Mouse (Mus musculus) B cell, adult 2 months (primary cell): ENCODE results near the gene Gfi1.

ENCODE experiments used
- DNase-seq, 2 experiments: peaks; one replicate each; pipeline ENCODE4 v3.0.0; 2022

Gfi1 gene

GRCm38 (mm10) chr5:107722661-107723532 is 2.9 kb downstream of the Gfi1 start:
- DNase-seq, result peak; percentile 40 to 56

GRCm38 (mm10) chr5:107721638-107722011 is 4.2 kb downstream of the Gfi1 start:
- DNase-seq, result no peak

GRCm38 (mm10) chr5:107720991-107721637 is 4.7 kb downstream of the Gfi1 start:
- no peak for DNase-seq

DNA sequence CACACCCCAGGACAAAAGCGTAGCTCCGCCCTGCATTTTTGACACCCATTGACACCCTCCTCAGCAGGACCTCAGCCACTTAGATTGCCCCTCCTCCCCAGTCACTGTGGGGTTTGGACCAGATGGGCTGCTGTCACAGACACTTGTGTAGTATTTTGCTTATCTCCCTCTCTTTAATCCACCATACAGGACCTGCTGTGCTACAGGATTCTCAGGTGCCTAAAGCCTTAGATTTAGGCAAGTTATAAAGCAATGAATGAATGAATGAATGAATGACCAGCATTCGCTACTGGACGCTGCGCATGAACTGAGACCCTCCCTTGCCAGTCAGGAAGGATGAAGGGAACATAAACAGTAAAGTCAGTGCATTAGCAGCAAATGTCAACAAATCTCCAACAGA is 5.3 kb downstream of the Gfi1 start:
- no peak for DNase-seq

DNA sequence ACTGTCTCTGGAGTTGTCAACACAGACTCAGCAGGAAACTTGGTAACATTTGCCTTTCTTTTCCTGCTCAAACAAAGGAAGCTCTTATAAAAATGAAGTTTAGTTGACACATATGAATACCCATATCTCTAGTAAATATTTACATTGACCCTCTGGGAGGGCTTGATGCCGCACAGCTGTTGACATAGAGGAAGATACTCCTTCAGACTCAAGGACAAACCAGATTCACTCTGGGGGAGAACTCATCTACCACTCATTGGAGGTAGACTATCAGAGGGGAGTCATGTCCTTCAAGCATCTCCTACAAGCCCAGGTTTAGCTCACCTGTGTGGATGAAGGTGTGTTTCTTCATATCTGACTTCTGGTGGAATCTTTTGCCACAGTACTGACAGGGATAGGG is 6.0 kb downstream of the Gfi1 start:
- DNase-seq, result no peak

- DNase-seq, result no peak
These were observed 6.6 kb downstream of the Gfi1 start for GRCm38 (mm10) chr5:107719209-107719608.

DNA sequence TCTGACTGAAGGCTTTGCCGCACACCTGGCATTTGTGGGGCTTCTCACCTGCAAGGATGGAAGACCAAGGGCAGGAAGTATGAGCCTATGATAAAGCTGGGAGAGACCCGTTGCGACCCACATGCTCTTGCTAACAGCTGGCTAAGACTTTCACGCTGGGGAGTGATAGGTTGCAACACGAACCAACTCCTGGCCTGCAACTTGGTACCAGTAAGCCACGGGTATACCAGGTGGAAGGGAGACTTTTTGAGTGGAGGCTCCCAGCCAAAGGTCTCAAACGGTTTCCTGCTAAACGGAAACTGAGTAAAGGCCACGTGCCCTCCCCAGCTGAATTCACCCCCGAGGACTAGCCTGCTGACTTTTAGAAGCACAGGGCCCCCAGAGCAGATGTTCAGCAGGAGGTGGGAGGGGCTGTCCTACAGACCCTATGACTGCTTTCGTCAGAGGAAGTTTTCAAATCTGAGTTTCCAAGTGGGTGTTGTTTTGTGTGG is 7.9 kb downstream of the Gfi1 start:
- peak; percentile 81 to 85 for DNase-seq

DNA sequence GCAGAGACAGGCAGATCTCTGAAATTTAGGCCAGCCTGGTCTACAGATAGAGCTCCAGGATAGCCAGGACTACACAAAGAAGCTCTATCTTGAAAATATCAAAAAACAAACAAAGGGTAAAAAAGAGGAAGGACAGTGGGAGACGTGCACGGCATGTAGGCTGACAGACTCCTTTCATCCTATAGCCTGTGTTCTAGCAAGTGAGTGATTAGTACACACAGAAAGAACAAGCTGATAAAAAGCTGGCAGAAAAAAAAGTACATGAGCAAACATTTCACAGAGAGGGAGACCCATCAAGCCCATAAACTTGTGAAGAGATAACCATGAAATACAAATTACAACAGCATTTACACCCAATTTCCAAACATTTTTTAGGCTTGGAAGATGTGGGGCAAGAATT is 14.1 kb downstream of the Gfi1 start:
- no peak for DNase-seq

- DNase-seq, result peak; percentile 51 to 58
These were observed 17.6 kb downstream of the Gfi1 start for GRCm38 (mm10) chr5:107708124-107708797.

GRCm38 (mm10) chr5:107706262-107706661 is 19.6 kb downstream of the Gfi1 start:
- DNase-seq, result no peak

GRCm38 (mm10) chr5:107705756-107706155 is 20.1 kb downstream of the Gfi1 start:
- no peak for DNase-seq

GRCm38 (mm10) chr5:107703207-107703763 is 22.6 kb downstream of the Gfi1 start:
- no peak for DNase-seq

- DNase-seq, result no peak
These were observed 24.2 kb downstream of the Gfi1 start for GRCm38 (mm10) chr5:107701658-107702057.

DNA sequence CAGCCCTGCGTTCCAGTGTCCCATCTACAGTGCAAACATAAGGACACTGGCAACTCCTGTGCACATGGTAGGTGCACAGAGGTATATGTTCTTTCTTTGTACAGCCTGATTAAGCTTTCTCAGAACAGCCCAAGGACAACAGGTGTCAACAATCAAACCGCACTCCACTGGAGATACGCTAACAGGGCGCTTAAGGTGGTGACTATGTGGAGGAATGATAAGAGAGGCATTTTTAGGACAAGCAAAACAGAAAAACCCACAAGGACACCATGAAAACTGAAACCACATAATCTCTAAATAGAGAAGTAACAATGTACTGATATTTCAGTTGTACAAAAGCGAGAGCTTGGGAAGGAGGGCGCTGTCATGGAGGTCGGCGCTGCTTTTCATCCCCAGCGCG is 25.0 kb downstream of the Gfi1 start:
- DNase-seq, result no peak

- no peak for DNase-seq
These were observed 26.9 kb downstream of the Gfi1 start for GRCm38 (mm10) chr5:107698888-107699287.

DNA sequence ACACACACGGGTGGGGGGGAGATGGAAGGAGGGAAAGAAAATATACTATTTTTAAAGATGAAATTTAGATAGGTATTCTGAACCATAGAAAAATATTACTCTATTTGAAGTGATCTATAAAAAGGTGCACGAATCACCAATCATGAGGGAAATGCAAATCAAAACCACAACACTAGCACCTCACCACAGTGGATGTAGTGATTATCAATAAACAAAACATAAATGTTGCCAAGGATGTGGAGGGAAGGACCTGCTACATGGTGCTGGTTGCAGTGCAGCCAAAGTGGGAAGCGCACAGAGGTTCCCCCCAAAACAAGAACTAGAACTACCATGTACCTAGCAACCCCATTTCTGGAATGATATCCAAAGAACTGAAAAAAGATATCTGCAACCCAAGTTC is 30.8 kb downstream of the Gfi1 start:
- no peak for DNase-seq

- DNase-seq, result no peak
These were observed 37.4 kb downstream of the Gfi1 start for GRCm38 (mm10) chr5:107688499-107688866.

DNA sequence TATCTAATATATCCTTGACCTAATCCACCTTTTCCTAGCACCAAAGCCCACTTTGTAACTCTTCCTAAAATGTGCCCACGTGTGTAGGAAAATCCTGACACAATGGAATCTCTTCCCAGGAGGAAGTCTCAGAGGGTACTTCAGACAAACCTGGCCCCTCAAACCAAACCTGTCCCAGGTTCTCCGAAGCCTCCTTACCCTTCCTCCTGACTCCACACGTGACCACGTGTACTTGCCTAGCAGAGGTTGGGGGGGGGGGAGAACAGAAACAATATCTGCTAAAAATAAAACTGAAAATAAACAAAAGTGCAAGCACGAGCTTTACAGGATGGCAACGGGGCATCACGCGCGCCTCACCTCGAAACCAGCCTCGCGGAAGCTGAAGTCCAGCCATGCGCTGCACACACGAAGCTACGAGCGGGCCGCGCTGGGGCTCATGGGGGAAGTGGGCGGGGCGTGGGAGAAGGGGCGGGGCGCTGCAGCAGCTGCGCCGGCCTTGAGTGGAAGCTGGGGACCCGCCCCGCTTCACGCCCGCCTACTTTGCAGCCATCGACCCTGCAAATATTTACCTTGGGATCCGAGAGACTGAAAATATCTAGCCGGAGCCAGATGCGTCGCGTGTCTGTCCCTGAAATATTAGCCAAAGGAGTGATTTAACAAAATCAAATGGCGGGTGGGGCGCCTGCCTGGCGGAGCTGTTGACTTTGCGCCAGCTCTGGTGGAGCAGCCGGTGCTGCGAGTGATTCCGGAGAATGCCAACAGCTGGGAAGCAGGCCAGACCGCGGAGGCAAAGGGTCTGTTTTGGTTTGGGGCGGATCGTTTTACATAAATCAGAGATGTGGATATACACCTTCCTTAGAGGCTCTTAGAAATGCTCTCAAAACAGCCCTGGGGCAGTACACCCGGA is 38.0 kb downstream of the Gfi1 start:
- peak; percentile 90 to 92 for DNase-seq

DNA sequence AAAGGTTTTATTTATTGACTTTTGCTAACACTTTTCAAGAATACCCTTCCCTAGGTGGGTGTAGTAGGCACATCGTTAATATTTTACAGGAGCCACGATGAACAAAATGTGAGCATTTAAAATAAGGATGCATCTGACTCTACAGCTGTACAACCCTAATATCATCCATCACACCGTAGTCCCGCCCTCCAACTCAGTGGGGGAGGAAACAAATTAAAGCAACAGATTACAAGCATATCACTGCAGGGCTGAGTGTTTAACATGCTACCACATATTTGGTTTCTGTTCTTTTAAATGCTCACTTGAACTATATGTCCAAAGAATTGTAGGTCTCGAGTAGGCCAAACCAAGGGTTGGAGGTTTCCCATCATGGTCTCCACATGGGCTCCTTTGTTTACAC is 38.7 kb downstream of the Gfi1 start:
- peak; percentile 51 to 56 for DNase-seq

DNA sequence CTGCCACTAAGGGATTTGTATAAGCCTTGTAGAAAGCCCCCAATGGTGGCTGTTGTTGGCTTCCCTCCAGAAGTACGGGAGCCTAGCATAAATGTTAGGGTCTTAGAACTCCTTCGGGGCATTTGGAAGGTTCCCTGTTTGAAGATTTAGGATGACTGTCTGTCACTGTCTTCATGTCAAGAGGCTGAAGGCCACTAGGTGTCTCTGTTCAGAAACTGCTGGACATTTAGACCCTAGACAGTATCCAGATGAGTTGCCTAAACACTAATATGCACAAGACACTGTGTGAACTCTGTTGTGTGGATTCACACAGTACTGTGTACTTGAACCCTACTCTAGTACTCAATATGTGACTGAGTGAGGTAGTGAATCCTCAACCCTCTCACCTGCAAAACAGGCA is 41.5 kb downstream of the Gfi1 start:
- DNase-seq, result peak; percentile 35 to 36

DNA sequence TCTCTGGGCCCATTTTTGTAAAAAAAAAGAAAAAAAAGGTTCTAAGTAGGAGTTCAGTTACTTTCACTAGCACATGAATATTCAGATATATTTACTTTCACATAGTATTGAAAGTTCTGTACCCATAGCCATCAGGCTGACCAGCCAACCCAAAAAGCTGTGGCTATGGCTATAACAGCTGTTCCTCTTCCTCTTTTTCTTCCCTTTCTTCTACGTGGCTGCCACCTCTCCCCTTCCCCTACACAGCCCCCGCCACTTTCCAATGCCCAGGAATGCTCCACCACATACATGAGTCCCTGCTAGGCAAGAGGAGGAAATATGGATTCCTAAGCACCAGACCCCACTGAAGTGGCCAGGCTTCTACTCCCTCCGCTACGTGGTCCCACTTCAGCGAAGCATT is 44.5 kb downstream of the Gfi1 start:
- peak; percentile 27 to 30 for DNase-seq

GRCm38 (mm10) chr5:107678392-107678791 is 47.4 kb downstream of the Gfi1 start:
- no peak for DNase-seq
